Mouse (Mus musculus): Measurements from ENCODE around the gene Pik3c2b.

- TF ChIP-seq POLR2A (IDR thresholded peaks at IDR 0.05; ENCODE audit: insufficient read length, low read depth) (no peak), MYOG (IDR thresholded peaks at IDR 0.05; ENCODE audit: control insufficient read depth in 1 of 3, insufficient read depth in 1 of 3, insufficient read length in 2 of 3, low read depth in 2 of 3) (no peak), CEBPB (IDR thresholded peaks at IDR 0.05; ENCODE audit: insufficient read depth, poor library complexity, severe bottlenecking) (no peak), POLR2AphosphoS2 (IDR thresholded peaks at IDR 0.05; ENCODE audit: insufficient read length, low read depth) (no peak), E2F4 (IDR thresholded peaks at IDR 0.05; ENCODE audit: insufficient read depth) (no peak)
Measured at GRCm38 (mm10) chr1:133155270-133155669, 109.8 kb downstream of the Pik3c2b start.

Data from myocyte (in vitro differentiated cells).